Mouse (Mus musculus): ENCODE measurements around the gene Cables2. TPM values are rescaled to one million over a fixed set of nuclear protein-coding genes. Genes with fewer than 3 reads are reported as not detected.

Gene Cables2
- polyA plus RNA-seq, 1 experiment from 2014 or later: 2.8 TPM

- H3K4me2 ChIP-seq (ENCODE audit: low read depth, low read length): peak overlapping the region; percentile 91
- peaks cover 22% of the 10 kb centered on the region; the same call in 1 of the 2 replicates for H3K4me1 ChIP-seq (ENCODE audit: control insufficient read depth, insufficient read depth, low read length)
- H3K36me3 ChIP-seq (ENCODE audit: control insufficient read depth, insufficient read depth, low read length): 0 out of 2 replicates have a peak, but pooled peaks cover 4% of the 10 kb centered on the region
- H3K4me3 ChIP-seq (ENCODE audit: low read length): peak overlapping the region; percentile 85
- no peak overlapping the region for H3K27ac ChIP-seq (ENCODE audit: low read length)
- no peak for ATAC-seq
- H3K9ac ChIP-seq (ENCODE audit: low read depth, low read length): peak overlapping the region; percentile 94
- 64% methylated on average over 5 of the region's 5 CpGs for WGBS
- H3K9me3 ChIP-seq (ENCODE audit: control insufficient read depth, low read length): no peaks in the 10 kb centered on the region
- H3K27me3 ChIP-seq (replicated peaks; ENCODE audit: control insufficient read depth, insufficient read depth, low read length): no peaks in the 10 kb centered on the region
Observed at GRCm38 (mm10) chr2:180271804-180272395, 1.4 kb downstream of the Cables2 start.

- 66% methylated on average over 7 of the region's 7 CpGs for WGBS
- no peak overlapping the region for H3K4me3 ChIP-seq (ENCODE audit: low read length)
- no peak overlapping the region for H3K9ac ChIP-seq (ENCODE audit: low read depth, low read length)
- H3K4me1 ChIP-seq (ENCODE audit: control insufficient read depth, insufficient read depth, low read length): peaks cover 20% of the 10 kb centered on the region; the same call in 1 of the 2 replicates
- ATAC-seq: no peak
- H3K36me3 ChIP-seq (ENCODE audit: control insufficient read depth, insufficient read depth, low read length): 0 out of 2 replicates have a peak, but pooled peaks cover 4% of the 10 kb centered on the region
- H3K4me2 ChIP-seq (ENCODE audit: low read depth, low read length): no peak overlapping the region
- H3K9me3 ChIP-seq (ENCODE audit: control insufficient read depth, low read length): no peaks in the 10 kb centered on the region
- H3K27ac ChIP-seq (ENCODE audit: low read length): no peak overlapping the region
- H3K27me3 ChIP-seq (replicated peaks; ENCODE audit: control insufficient read depth, insufficient read depth, low read length): no peaks in the 10 kb centered on the region
Observed at GRCm38 (mm10) chr2:180270537-180271255, 2.6 kb downstream of the Cables2 start.

GRCm38 (mm10) chr2:180269329-180269728 is 4.0 kb downstream of the Cables2 start:
- WGBS: 92% methylated on average over 10 of the region's 10 CpGs
- no peak for ATAC-seq
- Histone ChIP-seq H3K27me3 (replicated peaks; ENCODE audit: control insufficient read depth, insufficient read depth, low read length) (no peaks in the 10 kb centered on the region), H3K9ac (ENCODE audit: low read depth, low read length) (no peak overlapping the region), H3K4me1 (ENCODE audit: control insufficient read depth, insufficient read depth, low read length) (peaks cover 15% of the 10 kb centered on the region; the same call in 1 of the 2 replicates), H3K9me3 (ENCODE audit: control insufficient read depth, low read length) (no peaks in the 10 kb centered on the region), H3K36me3 (ENCODE audit: control insufficient read depth, insufficient read depth, low read length) (0 out of 2 replicates have a peak, but pooled peaks cover 4% of the 10 kb centered on the region), H3K27ac (ENCODE audit: low read length) (no peak overlapping the region), H3K4me2 (ENCODE audit: low read depth, low read length) (no peak overlapping the region), H3K4me3 (ENCODE audit: low read length) (no peak overlapping the region)

GRCm38 (mm10) chr2:180267955-180268354 is 5.3 kb downstream of the Cables2 start:
- no peaks in the 10 kb centered on the region for H3K27me3 ChIP-seq (replicated peaks; ENCODE audit: control insufficient read depth, insufficient read depth, low read length)
- no peak overlapping the region for H3K27ac ChIP-seq (ENCODE audit: low read length)
- 62% methylated on average over 2 of the region's 2 CpGs for whole genome bisulfite sequencing
- no peak for ATAC-seq
- no peak overlapping the region for H3K4me3 ChIP-seq (ENCODE audit: low read length)
- no peaks in the 10 kb centered on the region for H3K9me3 ChIP-seq (ENCODE audit: control insufficient read depth, low read length)
- no peak overlapping the region for H3K4me2 ChIP-seq (ENCODE audit: low read depth, low read length)
- peaks cover 12% of the 10 kb centered on the region; the same call in 1 of the 2 replicates for H3K4me1 ChIP-seq (ENCODE audit: control insufficient read depth, insufficient read depth, low read length)
- H3K9ac ChIP-seq (ENCODE audit: low read depth, low read length): no peak overlapping the region
- H3K36me3 ChIP-seq (ENCODE audit: control insufficient read depth, insufficient read depth, low read length): 0 out of 2 replicates have a peak, but pooled peaks cover 4% of the 10 kb centered on the region

- Histone ChIP-seq H3K4me3 (ENCODE audit: low read length) (no peak overlapping the region), H3K27me3 (replicated peaks; ENCODE audit: control insufficient read depth, insufficient read depth, low read length) (no peaks in the 10 kb centered on the region), H3K27ac (ENCODE audit: low read length) (0 out of 2 replicates have a peak overlapping the region, but pooled peaks have one; percentile 21), H3K4me2 (ENCODE audit: low read depth, low read length) (no peak overlapping the region), H3K9ac (ENCODE audit: low read depth, low read length) (no peak overlapping the region), H3K36me3 (ENCODE audit: control insufficient read depth, insufficient read depth, low read length) (0 out of 2 replicates have a peak, but pooled peaks cover 12% of the 10 kb centered on the region), H3K4me1 (ENCODE audit: control insufficient read depth, insufficient read depth, low read length) (peaks cover 7% of the 10 kb centered on the region; the same call in 1 of the 2 replicates), H3K9me3 (ENCODE audit: control insufficient read depth, low read length) (no peaks in the 10 kb centered on the region)
- WGBS: 86% methylated on average over 10 of the region's 10 CpGs
- no peak for ATAC-seq
Observed at GRCm38 (mm10) chr2:180262891-180263290, 10.4 kb downstream of the Cables2 start.

- Histone ChIP-seq H3K27ac (ENCODE audit: low read length) (0 out of 2 replicates have a peak overlapping the region, but pooled peaks have one; percentile 21), H3K36me3 (ENCODE audit: control insufficient read depth, insufficient read depth, low read length) (0 out of 2 replicates have a peak, but pooled peaks cover 12% of the 10 kb centered on the region)
- 80% methylated on average over 3 of the region's 3 CpGs for WGBS
Observed at GRCm38 (mm10) chr2:180262441-180262840, 10.9 kb downstream of the Cables2 start.

GRCm38 (mm10) chr2:180261901-180262300 is 11.4 kb downstream of the Cables2 start:
- Histone ChIP-seq H3K27me3 (replicated peaks; ENCODE audit: control insufficient read depth, insufficient read depth, low read length) (no peaks in the 10 kb centered on the region), H3K27ac (ENCODE audit: low read length) (no peak overlapping the region), H3K36me3 (ENCODE audit: control insufficient read depth, insufficient read depth, low read length) (0 out of 2 replicates have a peak, but pooled peaks cover 12% of the 10 kb centered on the region), H3K4me3 (ENCODE audit: low read length) (no peak overlapping the region), H3K9ac (ENCODE audit: low read depth, low read length) (no peak overlapping the region), H3K4me1 (ENCODE audit: control insufficient read depth, insufficient read depth, low read length) (peaks cover 7% of the 10 kb centered on the region; the same call in 1 of the 2 replicates), H3K9me3 (ENCODE audit: control insufficient read depth, low read length) (no peaks in the 10 kb centered on the region), H3K4me2 (ENCODE audit: low read depth, low read length) (no peak overlapping the region)
- WGBS: 95% methylated on average over 7 of the region's 7 CpGs
- no peak for ATAC-seq

More at GRCm38 (mm10) chr2:180262441-180262840, 10.9 kb downstream of the Cables2 start:
- Histone ChIP-seq H3K4me3 (ENCODE audit: low read length) (no peak overlapping the region), H3K4me2 (ENCODE audit: low read depth, low read length) (no peak overlapping the region), H3K27me3 (replicated peaks; ENCODE audit: control insufficient read depth, insufficient read depth, low read length) (no peaks in the 10 kb centered on the region), H3K4me1 (ENCODE audit: control insufficient read depth, insufficient read depth, low read length) (peaks cover 7% of the 10 kb centered on the region; the same call in 1 of the 2 replicates), H3K9me3 (ENCODE audit: control insufficient read depth, low read length) (no peaks in the 10 kb centered on the region), H3K9ac (ENCODE audit: low read depth, low read length) (no peak overlapping the region)
- no peak for ATAC-seq

GRCm38 (mm10) chr2:180260610-180261480 is 12.5 kb downstream of the Cables2 start:
- Histone ChIP-seq H3K36me3 (ENCODE audit: control insufficient read depth, insufficient read depth, low read length) (0 out of 2 replicates have a peak, but pooled peaks cover 12% of the 10 kb centered on the region), H3K4me3 (ENCODE audit: low read length) (no peak overlapping the region), H3K4me1 (ENCODE audit: control insufficient read depth, insufficient read depth, low read length) (peaks cover 13% of the 10 kb centered on the region), H3K27me3 (replicated peaks; ENCODE audit: control insufficient read depth, insufficient read depth, low read length) (no peaks in the 10 kb centered on the region), H3K27ac (ENCODE audit: low read length) (no peak overlapping the region), H3K9me3 (ENCODE audit: control insufficient read depth, low read length) (no peaks in the 10 kb centered on the region), H3K9ac (ENCODE audit: low read depth, low read length) (0 out of 2 replicates have a peak overlapping the region, but pooled peaks have one; percentile 10), H3K4me2 (ENCODE audit: low read depth, low read length) (no peak overlapping the region)
- no peak for ATAC-seq
- 66% methylated on average over 8 of the region's 8 CpGs for WGBS
